Mouse (Mus musculus): ENCODE measurements around the gene Marf1. TPM values are rescaled to one million over a fixed set of nuclear protein-coding genes. Genes with fewer than 3 reads are reported as not detected.

The Marf1 gene
- polyA plus RNA-seq, 1 experiment: 65.1 TPM

DNA sequence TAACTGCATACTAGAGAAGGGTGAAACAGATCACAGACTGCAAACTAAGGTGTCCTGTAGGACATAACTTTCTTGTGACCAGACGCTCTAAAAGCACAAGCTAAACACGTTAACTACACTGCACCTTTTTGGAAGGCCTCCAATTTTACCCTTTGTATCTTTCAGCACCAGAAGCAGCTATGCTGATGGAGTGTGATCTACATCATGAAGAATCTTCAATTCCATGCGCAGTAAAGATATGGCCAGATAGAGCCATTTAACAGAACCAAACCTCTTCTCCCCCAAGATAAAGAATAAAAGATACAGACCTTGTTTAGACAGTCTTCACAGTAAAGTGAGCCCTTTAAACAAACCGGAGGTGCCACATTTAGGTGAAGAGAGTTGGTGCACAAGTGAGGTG is 11.4 kb downstream of the Marf1 start:
- WGBS: 87% methylated on average over 4 of the region's 4 CpGs
- no peaks in the 10 kb centered on the region for H3K4me1 ChIP-seq (ENCODE audit: control insufficient read depth, insufficient read depth, low read length)
- H3K4me3 ChIP-seq (ENCODE audit: insufficient read depth, low read depth, low read length): no peak overlapping the region
- H3K27ac ChIP-seq (ENCODE audit: insufficient read depth, low read depth, low read length): no peak overlapping the region
- TF ChIP-seq POLR2A (IDR thresholded peaks at IDR 0.05; ENCODE audit: insufficient read depth, low read depth, low read length) (no peak), CTCF (IDR thresholded peaks at IDR 0.05; ENCODE audit: insufficient read depth, low read depth, low read length) (no peak)

- no peak overlapping the region for H3K4me3 ChIP-seq (ENCODE audit: insufficient read depth, low read depth, low read length)
- H3K27ac ChIP-seq (ENCODE audit: insufficient read depth, low read depth, low read length): no peak overlapping the region
- TF ChIP-seq CTCF (IDR thresholded peaks at IDR 0.05; ENCODE audit: insufficient read depth, low read depth, low read length) (no peak), POLR2A (IDR thresholded peaks at IDR 0.05; ENCODE audit: insufficient read depth, low read depth, low read length) (no peak)
- no peaks in the 10 kb centered on the region for H3K4me1 ChIP-seq (ENCODE audit: control insufficient read depth, insufficient read depth, low read length)
These were observed 15.4 kb downstream of the Marf1 start for GRCm38 (mm10) chr16:14147712-14148111.

DNA sequence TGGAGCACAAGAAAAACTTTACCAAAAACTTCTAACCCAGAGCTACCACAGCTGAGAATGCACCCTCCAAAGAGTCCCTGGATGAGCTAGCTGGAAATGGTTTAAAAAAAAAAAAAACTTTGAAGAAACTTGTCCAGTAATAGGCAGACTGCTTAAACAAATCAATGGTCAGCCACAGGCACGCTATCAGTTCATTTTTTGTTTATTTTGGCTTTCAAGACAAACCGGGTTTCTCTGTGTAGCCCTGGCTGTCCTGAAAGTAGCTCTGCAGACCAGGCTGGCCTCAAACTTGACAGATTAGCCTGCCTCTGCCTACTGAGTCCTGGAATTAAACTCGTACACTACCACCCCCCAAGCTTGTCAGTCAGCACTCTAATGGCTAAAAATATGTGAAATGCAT is 19.9 kb downstream of the Marf1 start:
- WGBS: 86% methylated on average over 3 of the region's 3 CpGs
- no peak overlapping the region for H3K4me3 ChIP-seq (ENCODE audit: insufficient read depth, low read depth, low read length)
- TF ChIP-seq CTCF (IDR thresholded peaks at IDR 0.05; ENCODE audit: insufficient read depth, low read depth, low read length) (no peak), POLR2A (IDR thresholded peaks at IDR 0.05; ENCODE audit: insufficient read depth, low read depth, low read length) (no peak)
- no peak overlapping the region for H3K27ac ChIP-seq (ENCODE audit: insufficient read depth, low read depth, low read length)
- H3K4me1 ChIP-seq (ENCODE audit: control insufficient read depth, insufficient read depth, low read length): no peaks in the 10 kb centered on the region

DNA sequence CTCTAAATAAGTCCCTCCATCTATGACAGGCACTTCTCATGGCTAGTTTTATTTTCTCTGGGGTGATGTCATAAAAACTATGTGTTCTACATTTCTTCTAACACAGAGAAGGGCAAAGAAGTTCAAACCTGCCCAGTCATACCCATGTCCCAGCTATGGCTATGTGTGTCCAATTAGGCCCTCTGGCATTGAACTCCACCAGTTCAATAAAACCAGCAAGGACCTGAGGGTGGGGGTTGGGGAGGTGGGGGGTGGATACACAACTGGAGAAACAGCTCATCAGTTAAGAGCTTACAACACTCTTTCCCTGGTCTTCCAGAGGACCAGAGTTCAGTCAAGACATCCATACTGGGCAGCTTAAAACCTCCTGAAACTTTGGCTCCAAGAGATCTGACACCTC is 24.0 kb downstream of the Marf1 start:
- H3K4me3 ChIP-seq (ENCODE audit: insufficient read depth, low read depth, low read length): no peak overlapping the region
- no peak for TF ChIP-seq POLR2A (IDR thresholded peaks at IDR 0.05; ENCODE audit: insufficient read depth, low read depth, low read length)
- H3K27ac ChIP-seq (ENCODE audit: insufficient read depth, low read depth, low read length): no peak overlapping the region
- H3K4me1 ChIP-seq (ENCODE audit: control insufficient read depth, insufficient read depth, low read length): no peaks in the 10 kb centered on the region

DNA sequence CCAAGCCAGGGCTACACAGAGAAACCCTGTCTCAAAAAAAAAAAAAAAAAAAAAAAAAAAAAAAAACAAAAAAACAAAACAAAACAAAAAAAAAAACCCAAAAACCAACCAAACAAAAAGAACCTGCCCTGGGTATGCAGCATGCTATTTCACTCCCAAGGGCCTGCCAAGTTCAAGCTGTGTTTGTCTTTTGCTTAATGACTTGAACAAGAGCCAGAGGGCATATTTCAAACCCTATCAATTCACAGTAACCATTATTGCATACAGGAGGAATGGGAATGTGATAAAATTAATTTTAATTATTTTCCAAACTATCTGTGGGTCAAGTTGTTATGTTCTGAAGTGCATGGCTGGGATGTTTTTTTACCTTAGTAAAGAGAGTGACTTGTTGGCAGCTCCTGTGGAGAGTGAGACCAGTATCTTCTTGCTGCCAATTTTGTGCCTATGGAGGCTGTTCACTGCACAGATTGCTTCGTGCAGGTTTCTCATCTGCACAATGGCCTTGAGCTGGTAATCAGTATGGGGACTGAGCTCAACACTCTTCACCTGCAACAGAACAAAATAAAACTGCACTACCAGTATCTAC is 25.1 kb downstream of the Marf1 start:
- H3K4me3 ChIP-seq (ENCODE audit: insufficient read depth, low read depth, low read length): no peak overlapping the region
- TF ChIP-seq POLR2A (IDR thresholded peaks at IDR 0.05; ENCODE audit: insufficient read depth, low read depth, low read length): no peak
- TF ChIP-seq CTCF (IDR thresholded peaks at IDR 0.05; ENCODE audit: insufficient read depth, low read depth, low read length): no peak
- H3K27ac ChIP-seq (ENCODE audit: insufficient read depth, low read depth, low read length): no peak overlapping the region
- 47% methylated on average over 1 of the region's 1 CpGs for WGBS
- no peaks in the 10 kb centered on the region for H3K4me1 ChIP-seq (ENCODE audit: control insufficient read depth, insufficient read depth, low read length)

DNA sequence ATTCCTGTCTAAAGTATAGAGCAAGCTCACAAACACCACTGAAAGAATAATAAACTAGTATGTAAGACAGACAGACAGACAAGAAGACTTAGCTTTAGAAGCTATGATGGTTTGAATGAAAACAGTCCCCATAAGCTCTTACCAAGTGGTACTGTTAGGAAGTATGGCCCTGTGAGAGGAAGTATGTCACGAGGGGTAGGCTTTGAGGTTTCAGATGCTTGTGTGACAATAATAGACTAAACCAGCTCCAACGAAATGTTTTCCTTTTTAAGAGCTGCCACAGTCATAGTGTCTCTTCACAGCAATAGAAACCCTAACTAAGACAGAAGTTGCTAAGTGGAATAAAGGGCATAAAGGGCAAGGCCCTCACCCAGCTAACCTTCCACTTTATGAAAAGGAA is 28.1 kb downstream of the Marf1 start:
- no peak overlapping the region for H3K27ac ChIP-seq (ENCODE audit: insufficient read depth, low read depth, low read length)

DNA sequence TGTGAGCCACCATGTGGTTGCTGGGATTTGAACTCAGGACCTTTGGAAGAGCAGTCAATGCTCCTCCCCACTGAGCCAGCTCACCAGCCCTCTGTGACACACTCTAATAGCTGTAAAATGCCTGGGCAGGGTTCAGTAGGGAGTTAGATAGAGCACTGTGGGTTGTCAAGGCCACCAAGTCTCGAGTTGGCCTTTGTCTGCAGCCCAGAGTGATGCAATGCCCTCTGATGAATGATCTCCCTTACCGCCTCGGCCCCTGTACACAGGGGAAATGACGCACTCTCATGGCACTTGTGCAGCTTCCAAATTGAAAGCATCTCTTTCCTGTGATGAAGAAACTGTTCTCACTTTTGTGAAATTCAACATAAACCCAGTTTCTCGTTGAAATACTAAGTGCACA is 31.3 kb downstream of the Marf1 start:
- Histone ChIP-seq H3K27ac (ENCODE audit: insufficient read depth, low read depth, low read length) (no peak overlapping the region), H3K4me1 (ENCODE audit: control insufficient read depth, insufficient read depth, low read length) (no peaks in the 10 kb centered on the region), H3K4me3 (ENCODE audit: insufficient read depth, low read depth, low read length) (no peak overlapping the region)
- WGBS: 77% methylated on average over 5 of the region's 5 CpGs
- TF ChIP-seq POLR2A (IDR thresholded peaks at IDR 0.05; ENCODE audit: insufficient read depth, low read depth, low read length) (no peak), CTCF (IDR thresholded peaks at IDR 0.05; ENCODE audit: insufficient read depth, low read depth, low read length) (no peak)

More for the DNA sequence above, 28.1 kb downstream of the Marf1 start:
- WGBS: 75% methylated on average over 2 of the region's 2 CpGs
- Histone ChIP-seq H3K4me3 (ENCODE audit: insufficient read depth, low read depth, low read length) (no peak overlapping the region), H3K4me1 (ENCODE audit: control insufficient read depth, insufficient read depth, low read length) (no peaks in the 10 kb centered on the region)
- TF ChIP-seq POLR2A (IDR thresholded peaks at IDR 0.05; ENCODE audit: insufficient read depth, low read depth, low read length) (no peak), CTCF (IDR thresholded peaks at IDR 0.05; ENCODE audit: insufficient read depth, low read depth, low read length) (no peak)

DNA sequence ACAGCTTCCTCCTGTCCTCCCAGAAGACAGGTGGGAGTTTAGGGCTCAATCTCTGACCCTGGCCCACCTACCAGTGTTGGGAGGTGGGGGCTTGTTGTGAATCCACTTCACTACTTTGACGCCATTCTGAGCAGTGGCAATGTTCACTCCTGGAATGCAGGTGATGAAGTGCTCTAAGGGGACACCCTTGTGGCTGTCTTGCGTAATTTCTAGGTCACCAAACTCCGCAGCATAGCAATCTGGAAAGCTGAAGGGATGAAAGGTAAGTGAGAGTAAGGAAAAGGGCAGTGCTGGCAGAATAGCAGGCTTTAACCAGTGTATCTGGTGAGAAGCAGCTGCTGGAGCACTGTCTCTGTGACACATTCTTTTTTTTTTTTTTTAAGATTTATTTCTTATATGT is 31.8 kb downstream of the Marf1 start:
- no peak for TF ChIP-seq CTCF (IDR thresholded peaks at IDR 0.05; ENCODE audit: insufficient read depth, low read depth, low read length)
- no peak for TF ChIP-seq POLR2A (IDR thresholded peaks at IDR 0.05; ENCODE audit: insufficient read depth, low read depth, low read length)
- H3K4me1 ChIP-seq (ENCODE audit: control insufficient read depth, insufficient read depth, low read length): no peaks in the 10 kb centered on the region
- WGBS: 79% methylated on average over 3 of the region's 3 CpGs

GRCm38 (mm10) chr16:14130796-14131195 is 32.4 kb downstream of the Marf1 start:
- no peak overlapping the region for H3K4me3 ChIP-seq (ENCODE audit: insufficient read depth, low read depth, low read length)
- no peak overlapping the region for H3K27ac ChIP-seq (ENCODE audit: insufficient read depth, low read depth, low read length)
- no peaks in the 10 kb centered on the region for H3K4me1 ChIP-seq (ENCODE audit: control insufficient read depth, insufficient read depth, low read length)
- WGBS: 91% methylated on average over 7 of the region's 7 CpGs
- TF ChIP-seq CTCF (IDR thresholded peaks at IDR 0.05; ENCODE audit: insufficient read depth, low read depth, low read length): no peak

More for the DNA sequence above, 31.8 kb downstream of the Marf1 start:
- Histone ChIP-seq H3K27ac (ENCODE audit: insufficient read depth, low read depth, low read length) (no peak overlapping the region), H3K4me3 (ENCODE audit: insufficient read depth, low read depth, low read length) (no peak overlapping the region)

DNA sequence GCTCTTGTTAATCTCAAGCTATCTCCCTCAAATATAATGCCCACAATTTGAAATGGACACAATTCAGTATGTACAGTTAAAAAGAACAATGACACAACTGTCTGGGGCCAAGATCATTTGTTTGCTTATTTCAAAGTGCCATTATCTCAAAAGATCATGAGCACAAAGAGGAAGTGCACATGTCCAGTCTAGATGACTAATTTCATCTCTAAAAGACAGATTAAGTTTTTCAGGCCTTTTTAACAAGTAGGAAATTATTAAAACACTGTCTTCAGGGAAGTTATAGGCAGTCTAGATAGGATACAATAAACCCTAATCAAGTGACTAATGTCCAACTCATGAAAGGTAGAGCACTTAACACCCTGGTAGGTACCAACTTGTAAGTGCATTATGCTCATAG is 34.2 kb downstream of the Marf1 start:
- Histone ChIP-seq H3K4me3 (ENCODE audit: insufficient read depth, low read depth, low read length) (no peak overlapping the region), H3K4me1 (ENCODE audit: control insufficient read depth, insufficient read depth, low read length) (no peaks in the 10 kb centered on the region), H3K27ac (ENCODE audit: insufficient read depth, low read depth, low read length) (no peak overlapping the region)
- TF ChIP-seq POLR2A (IDR thresholded peaks at IDR 0.05; ENCODE audit: insufficient read depth, low read depth, low read length) (no peak), CTCF (IDR thresholded peaks at IDR 0.05; ENCODE audit: insufficient read depth, low read depth, low read length) (no peak)
